Mouse (Mus musculus) lung, postnatal 10 days (tissue): ENCODE measurements around the gene B4galt5.
A peak's percentile ranks its signal among the peaks of the same experiment; 100 is the strongest.

ENCODE experiments used
- DNase-seq: peaks from one replicate; pipeline ENCODE4 v3.0.0; 2021

Gene B4galt5

GRCm38 (mm10) chr2:167356885-167357284 is 7.9 kb upstream of the B4galt5 start:
- no peak for DNase-seq

GRCm38 (mm10) chr2:167354611-167355165 is 5.7 kb upstream of the B4galt5 start:
- no peak for DNase-seq

GRCm38 (mm10) chr2:167354046-167354445 is 5.1 kb upstream of the B4galt5 start:
- DNase-seq = no peak

- no peak for DNase-seq
Observed at GRCm38 (mm10) chr2:167352496-167352895, 3.5 kb upstream of the B4galt5 start.

- DNase-seq = no peak
Observed at GRCm38 (mm10) chr2:167351371-167351951, 2.5 kb upstream of the B4galt5 start.

GRCm38 (mm10) chr2:167350126-167350650 is 1.2 kb upstream of the B4galt5 start:
- no peak for DNase-seq

- peak; percentile 98 for DNase-seq
Observed at GRCm38 (mm10) chr2:167349283-167349936, 427 bp upstream of the B4galt5 start.

- peak; percentile 62 for DNase-seq
Observed at GRCm38 (mm10) chr2:167347991-167348375, 1.0 kb downstream of the B4galt5 start.

- no peak for DNase-seq
Observed at GRCm38 (mm10) chr2:167347361-167347760, 1.6 kb downstream of the B4galt5 start.

- DNase-seq = no peak
Observed at GRCm38 (mm10) chr2:167345508-167346164, 3.3 kb downstream of the B4galt5 start.

GRCm38 (mm10) chr2:167344871-167345507 is 4.0 kb downstream of the B4galt5 start:
- DNase-seq = no peak

GRCm38 (mm10) chr2:167343369-167344140 is 5.4 kb downstream of the B4galt5 start:
- no peak for DNase-seq

- DNase-seq = no peak
Observed at GRCm38 (mm10) chr2:167342876-167343275, 6.1 kb downstream of the B4galt5 start.

- no peak for DNase-seq
Observed at GRCm38 (mm10) chr2:167337580-167337979, 11.4 kb downstream of the B4galt5 start.

- no peak for DNase-seq
Observed at GRCm38 (mm10) chr2:167337214-167337512, 11.8 kb downstream of the B4galt5 start.

GRCm38 (mm10) chr2:167336384-167337213 is 12.4 kb downstream of the B4galt5 start:
- peak; percentile 57 for DNase-seq

- no peak for DNase-seq
Observed at GRCm38 (mm10) chr2:167335066-167335465, 13.9 kb downstream of the B4galt5 start.

GRCm38 (mm10) chr2:167334312-167334711 is 14.7 kb downstream of the B4galt5 start:
- no peak for DNase-seq

- DNase-seq = no peak
Observed at GRCm38 (mm10) chr2:167333450-167333849, 15.5 kb downstream of the B4galt5 start.

GRCm38 (mm10) chr2:167332336-167332987 is 16.5 kb downstream of the B4galt5 start:
- DNase-seq = no peak

- DNase-seq = no peak
Observed at GRCm38 (mm10) chr2:167331432-167331921, 17.5 kb downstream of the B4galt5 start.
